Mouse (Mus musculus): ENCODE measurements around the gene Atxn2. TPM values are rescaled to one million over a fixed set of nuclear protein-coding genes. Genes with fewer than 3 reads are reported as not detected.
"Not testable (repeated sequence)": the region's sequence is repeated elsewhere in the genome, so short reads cannot be mapped to it uniquely, and the experiment has no call there.

Gene Atxn2
- total RNA-seq (2017): 42.7 and 56.5 TPM in 2 replicates

DNA sequence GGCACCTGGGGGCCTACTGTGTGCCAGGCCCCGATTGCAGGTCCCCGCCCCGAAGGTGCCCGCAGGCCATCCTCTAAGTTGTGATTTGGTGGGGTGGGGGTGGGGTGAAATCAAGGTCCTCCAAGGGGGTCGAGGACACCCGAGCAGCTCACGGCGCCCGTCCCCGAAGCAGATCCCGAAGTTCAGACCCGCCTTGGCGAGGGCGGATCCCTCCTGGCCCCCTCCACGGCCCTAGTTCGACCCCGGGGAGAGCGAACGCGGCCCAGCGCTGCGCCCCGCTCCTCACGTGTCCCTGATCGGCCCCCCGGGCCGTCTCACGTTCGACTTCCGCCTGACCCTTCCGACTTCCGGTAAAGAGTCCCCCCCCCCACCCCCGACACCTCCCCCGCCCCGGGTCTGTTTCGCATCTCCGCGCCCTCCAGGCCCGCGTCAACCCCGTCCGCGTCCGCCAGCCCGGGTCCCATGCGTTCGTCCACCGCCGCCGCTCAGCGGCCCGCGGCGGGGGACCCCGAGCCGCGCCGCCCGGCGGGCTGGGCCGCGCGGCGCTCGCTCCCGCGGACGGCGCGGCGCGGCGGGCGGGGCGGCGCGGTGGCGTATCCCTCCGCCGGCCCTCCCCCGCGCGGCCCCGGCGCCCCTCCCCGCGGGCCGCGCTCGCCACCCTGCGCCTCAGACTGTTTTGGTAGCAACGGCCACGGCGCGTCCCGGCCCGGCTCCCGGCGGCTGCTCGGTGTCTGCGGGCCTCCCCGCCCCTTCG lies at the start of gene Atxn2:
Atxn2 (plus strand) TSS at position 164 of the 754 bp plus-strand sequence.
- ATAC-seq (replicated peaks in 1 of 2; ENCODE audit: insufficient read depth in 1 of 2, low FRiP score in 2 of 2, low TSS enrichment in 1 of 2, low read depth in 1 of 2, poor library complexity in 2 of 2, severe bottlenecking in 2 of 2): peak; percentile 44 to 82

DNA sequence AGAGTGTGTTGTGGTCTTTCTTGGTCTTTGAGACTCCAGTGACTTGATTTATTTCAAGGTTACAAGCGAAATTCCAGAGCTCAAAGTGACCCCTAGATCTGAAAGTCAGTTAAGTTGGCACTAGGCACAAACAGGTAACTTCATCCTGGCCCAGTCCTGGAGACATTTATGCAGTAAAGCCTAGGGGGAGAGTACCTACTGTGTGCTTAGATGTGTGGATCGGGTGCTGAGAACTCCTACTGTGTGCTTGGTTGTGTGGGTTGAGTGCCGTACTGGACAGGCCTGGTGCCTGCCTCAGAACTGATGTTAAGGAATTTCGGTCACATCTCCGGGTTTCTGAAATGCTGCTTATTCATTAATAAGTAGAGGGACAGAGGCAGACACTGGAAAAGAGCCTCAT lies 49.6 kb upstream of the Atxn2 start:
- no peak for ATAC-seq (replicated peaks in 1 of 2; ENCODE audit: insufficient read depth in 1 of 2, low FRiP score in 2 of 2, low TSS enrichment in 1 of 2, low read depth in 1 of 2, poor library complexity in 2 of 2, severe bottlenecking in 2 of 2)

DNA sequence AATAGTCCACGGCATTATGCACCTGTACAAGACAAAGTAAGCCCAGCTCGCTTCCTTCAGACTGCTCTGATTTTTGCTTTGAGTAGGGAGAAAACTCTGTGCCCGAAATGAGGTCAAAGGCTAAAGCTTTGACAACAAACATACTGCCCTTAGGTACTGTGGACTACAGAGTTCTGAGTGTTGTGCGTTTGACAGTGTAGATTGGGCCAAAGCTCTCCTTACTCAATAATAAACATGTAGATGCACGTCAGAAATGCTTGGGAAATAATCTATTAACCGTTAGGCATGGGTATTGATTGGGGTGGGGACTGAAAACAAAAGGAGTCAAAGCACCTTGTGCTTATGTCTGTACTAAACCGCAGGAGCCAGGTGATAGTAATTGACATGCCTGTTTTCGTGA lies 47.7 kb upstream of the Atxn2 start:
- ATAC-seq (replicated peaks in 1 of 2; ENCODE audit: insufficient read depth in 1 of 2, low FRiP score in 2 of 2, low TSS enrichment in 1 of 2, low read depth in 1 of 2, poor library complexity in 2 of 2, severe bottlenecking in 2 of 2): no peak

DNA sequence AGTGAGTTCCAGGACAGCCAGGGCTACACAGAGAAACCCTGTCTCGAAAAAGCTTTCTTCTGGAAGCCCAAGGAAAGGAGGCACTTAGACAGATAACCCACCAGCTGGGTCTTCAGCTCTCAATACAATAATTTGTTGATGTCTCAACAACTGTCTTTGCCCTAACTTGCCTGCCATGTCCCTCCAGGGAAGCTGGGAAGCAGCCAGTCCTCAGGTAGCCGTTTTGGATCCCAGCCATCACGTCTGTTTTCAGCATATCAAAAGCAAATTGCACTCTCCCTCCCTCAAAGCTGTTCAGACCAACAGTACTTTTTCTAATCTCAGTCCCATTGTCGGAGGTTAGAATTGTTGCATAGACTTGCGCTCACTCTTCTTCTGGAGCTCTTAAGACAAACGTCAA lies 47.1 kb upstream of the Atxn2 start:
- ATAC-seq (replicated peaks in 1 of 2; ENCODE audit: insufficient read depth in 1 of 2, low FRiP score in 2 of 2, low TSS enrichment in 1 of 2, low read depth in 1 of 2, poor library complexity in 2 of 2, severe bottlenecking in 2 of 2): no peak

DNA sequence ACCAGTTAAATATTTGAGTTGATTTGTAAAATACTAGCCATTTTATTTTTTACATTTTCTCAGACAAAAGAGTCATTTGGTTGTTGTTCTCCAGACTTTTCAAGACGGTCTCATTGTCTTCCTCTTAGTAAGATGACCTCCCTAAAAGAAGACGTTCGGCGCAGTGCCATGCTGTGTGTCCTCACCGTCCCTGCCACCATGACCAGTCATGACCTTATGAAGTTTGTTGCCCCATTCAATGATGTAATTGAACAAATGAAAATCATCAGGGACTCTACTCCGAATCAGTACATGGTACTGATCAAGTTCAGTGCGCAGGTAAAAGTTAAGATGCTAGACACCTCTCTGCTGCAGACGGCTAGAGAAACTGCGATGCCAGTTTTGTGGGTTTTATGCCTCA lies 46.2 kb upstream of the Atxn2 start:
- no peak for ATAC-seq (replicated peaks in 1 of 2; ENCODE audit: insufficient read depth in 1 of 2, low FRiP score in 2 of 2, low TSS enrichment in 1 of 2, low read depth in 1 of 2, poor library complexity in 2 of 2, severe bottlenecking in 2 of 2)

DNA sequence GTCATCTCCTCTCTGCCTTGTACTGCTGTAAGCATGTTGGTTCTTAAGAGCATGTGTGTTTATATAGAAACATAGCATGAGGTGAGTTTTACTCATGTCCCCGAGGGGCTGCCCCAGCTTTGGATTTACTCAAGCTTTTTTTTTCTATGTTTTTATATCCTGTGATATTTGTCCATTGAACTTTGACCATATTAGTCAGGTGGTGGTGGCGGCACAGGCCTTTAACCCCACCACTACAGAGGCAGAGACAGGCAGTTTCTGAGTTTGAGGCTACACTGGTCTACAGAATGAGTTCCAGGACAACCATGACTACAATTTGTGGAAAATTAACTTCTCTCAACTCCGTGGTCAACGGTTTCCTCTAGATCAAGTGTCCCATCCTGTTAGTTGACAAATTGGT lies 44.1 kb upstream of the Atxn2 start:
- no peak for ATAC-seq (replicated peaks in 1 of 2; ENCODE audit: insufficient read depth in 1 of 2, low FRiP score in 2 of 2, low TSS enrichment in 1 of 2, low read depth in 1 of 2, poor library complexity in 2 of 2, severe bottlenecking in 2 of 2)

DNA sequence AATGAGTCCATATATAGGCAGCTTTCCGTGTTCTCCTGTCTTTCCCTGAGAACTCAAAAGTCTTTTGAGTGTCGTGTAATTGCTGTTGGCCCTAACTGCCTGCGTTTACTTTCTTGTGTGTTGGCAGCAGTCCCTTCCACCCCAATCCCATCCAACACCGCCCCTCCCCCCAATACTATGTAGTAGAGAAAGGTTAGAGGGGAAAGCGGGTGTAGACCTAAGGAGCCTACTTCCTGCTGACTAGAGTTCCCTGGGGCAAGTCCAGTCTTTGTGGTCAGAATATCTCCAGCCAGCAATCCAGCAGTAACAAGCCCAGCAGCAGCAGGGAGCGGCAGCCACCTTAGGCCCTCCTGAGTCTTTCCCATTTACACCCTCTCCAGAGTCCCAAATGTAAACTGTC lies 42.7 kb upstream of the Atxn2 start:
- ATAC-seq (replicated peaks in 1 of 2; ENCODE audit: insufficient read depth in 1 of 2, low FRiP score in 2 of 2, low TSS enrichment in 1 of 2, low read depth in 1 of 2, poor library complexity in 2 of 2, severe bottlenecking in 2 of 2): no peak

DNA sequence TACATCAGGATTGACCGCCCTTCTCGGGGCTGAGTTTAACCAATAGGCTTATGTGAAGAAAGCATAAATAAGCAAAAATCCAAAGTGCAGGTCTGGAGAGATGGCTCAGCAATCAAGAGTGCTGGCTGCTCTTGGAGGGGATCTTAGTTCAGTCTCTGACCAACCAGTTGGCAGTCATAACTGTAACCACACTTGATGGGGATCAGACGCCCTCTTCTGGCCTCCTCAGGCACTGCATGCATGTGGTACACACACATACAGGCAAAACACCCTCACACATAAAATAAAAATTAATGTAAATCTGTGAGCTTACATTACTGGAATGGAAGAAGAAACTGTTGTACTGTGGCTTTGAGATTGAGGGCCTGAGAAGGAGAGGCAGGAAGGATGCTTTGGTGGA lies 40.7 kb upstream of the Atxn2 start:
- ATAC-seq (replicated peaks in 1 of 2; ENCODE audit: insufficient read depth in 1 of 2, low FRiP score in 2 of 2, low TSS enrichment in 1 of 2, low read depth in 1 of 2, poor library complexity in 2 of 2, severe bottlenecking in 2 of 2): no peak

DNA sequence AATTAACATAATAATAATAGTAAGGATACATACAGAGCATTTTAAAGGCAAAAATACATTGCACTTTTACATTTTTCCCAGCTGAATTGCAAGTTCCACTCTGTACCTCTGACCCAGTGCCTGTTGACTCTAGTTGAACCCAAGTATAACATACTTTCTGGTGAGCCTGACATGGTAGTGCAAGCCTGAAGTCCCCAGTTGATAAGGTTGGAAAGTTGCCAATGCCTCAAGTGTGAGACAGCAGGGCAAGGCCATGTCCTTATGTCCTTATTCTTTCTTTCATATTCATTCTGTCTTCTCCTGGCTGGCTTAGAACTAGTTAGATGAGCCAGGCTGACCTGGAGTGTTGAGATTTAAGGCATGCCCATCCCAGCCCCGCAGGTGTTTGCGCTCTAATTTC lies 28.9 kb upstream of the Atxn2 start:
- no peak for ATAC-seq (replicated peaks in 1 of 2; ENCODE audit: insufficient read depth in 1 of 2, low FRiP score in 2 of 2, low TSS enrichment in 1 of 2, low read depth in 1 of 2, poor library complexity in 2 of 2, severe bottlenecking in 2 of 2)

DNA sequence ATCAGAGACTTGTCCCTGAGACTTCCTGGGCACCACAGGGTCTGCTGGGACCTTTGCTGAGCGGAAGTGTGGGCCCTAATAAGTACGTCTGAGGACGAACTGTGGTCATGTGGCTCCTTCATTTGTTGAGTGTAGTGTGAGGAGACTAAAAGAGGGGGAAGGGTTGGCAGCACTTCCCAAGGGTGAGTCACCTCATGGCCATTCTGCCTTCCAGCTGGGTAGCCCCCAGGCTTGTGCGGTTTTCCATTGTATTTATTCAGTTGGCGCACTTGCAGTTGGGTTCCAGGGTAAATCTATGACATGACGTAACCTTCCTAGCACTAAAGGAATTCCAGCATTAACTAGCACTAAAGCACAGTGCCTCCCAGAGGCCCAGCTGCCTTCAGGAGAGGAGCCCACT lies 25.6 kb upstream of the Atxn2 start:
- no peak for ATAC-seq (replicated peaks in 1 of 2; ENCODE audit: insufficient read depth in 1 of 2, low FRiP score in 2 of 2, low TSS enrichment in 1 of 2, low read depth in 1 of 2, poor library complexity in 2 of 2, severe bottlenecking in 2 of 2)

DNA sequence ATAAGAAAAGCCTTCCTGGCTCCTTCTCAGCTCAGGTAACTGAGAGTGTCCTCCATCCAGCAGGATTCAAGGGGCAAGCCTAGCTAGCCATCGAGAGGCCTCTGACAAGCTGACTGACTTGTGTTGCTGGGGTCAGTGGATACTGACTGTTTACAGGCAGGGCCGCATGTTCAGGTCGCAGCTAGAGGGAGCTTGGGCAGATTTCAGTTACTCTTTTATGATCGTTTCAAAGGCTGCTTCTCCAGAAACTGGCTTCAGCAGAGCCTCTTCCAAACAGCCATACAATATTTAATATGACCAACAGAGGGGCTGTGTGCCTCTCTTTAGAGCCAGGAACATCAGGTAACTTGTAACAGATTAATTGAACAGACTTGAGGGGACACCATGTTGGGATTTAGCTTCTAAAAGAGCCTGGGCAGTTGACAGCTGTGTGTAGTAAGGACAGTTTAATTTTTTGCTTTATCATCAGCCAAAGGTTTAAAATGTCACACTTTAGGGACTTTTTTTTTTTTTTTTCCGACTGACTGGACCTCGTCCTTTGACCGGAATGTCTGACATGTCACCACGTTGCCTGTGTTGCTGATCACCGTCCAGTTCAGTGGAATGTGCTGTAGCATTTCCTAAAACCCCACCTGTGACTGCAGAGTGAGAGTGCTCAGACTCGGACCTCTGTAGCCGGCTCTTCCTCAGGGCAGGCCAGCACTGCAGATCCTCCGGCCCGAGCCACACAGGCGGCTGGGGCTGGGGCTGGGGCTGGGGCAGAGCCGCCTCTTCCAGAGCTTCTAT lies 24.8 kb upstream of the Atxn2 start:
- ATAC-seq (replicated peaks in 1 of 2; ENCODE audit: insufficient read depth in 1 of 2, low FRiP score in 2 of 2, low TSS enrichment in 1 of 2, low read depth in 1 of 2, poor library complexity in 2 of 2, severe bottlenecking in 2 of 2): no peak

DNA sequence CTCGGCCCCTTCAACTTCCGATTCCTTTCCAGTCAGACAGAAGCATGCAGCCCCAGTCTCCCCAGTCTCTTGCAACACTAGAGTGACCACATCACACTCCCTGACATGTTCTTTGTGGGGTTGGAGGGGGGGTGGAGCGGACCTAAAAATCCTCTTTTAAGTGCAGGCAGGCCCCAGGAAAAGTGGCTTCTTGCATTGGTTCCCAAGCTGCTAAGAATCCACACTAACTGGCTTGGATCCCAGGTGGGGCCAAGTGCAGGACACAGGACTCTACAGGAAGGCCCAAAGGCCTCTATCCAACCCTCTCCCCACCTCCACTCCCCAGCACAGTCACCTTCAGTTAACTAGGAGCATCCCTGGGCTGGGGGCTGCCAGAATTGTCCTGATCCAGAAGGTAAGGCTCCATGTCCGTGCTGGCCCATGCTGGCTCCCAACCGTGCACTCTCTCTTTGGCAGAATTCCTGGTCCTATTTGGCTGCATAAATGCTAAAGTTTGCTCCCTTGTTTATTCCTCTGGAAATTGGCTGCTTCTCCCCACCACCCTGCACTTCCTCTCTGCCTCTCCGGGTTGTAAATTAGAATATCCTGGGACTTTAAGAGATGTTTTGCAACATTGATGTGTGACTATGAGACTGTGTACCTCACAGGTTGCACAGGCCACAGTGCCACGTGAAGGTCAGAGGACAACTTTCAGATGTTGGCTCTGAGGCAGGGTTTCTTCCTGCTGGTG lies 20.5 kb upstream of the Atxn2 start:
- ATAC-seq (replicated peaks in 1 of 2; ENCODE audit: insufficient read depth in 1 of 2, low FRiP score in 2 of 2, low TSS enrichment in 1 of 2, low read depth in 1 of 2, poor library complexity in 2 of 2, severe bottlenecking in 2 of 2): no peak

DNA sequence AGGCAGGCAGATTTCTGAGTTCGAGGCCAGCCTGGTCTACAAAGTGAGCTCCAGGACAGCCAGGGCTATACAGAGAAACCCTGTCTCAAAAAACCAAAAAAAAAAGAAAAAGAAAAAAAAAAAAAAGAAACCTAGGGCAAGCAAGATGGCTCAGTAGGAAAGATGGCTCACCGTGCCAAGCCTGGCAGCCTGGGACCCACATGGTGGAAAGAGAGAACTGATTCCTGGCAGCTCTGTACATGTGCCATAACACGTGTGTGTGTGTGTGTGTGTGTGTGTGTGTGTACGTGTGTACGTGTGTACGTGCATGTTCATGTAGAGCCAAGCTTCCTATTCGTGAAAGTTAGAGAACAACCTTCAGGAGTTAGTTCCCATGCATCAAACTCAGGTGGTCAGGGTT lies 19.7 kb upstream of the Atxn2 start:
- ATAC-seq (replicated peaks in 1 of 2; ENCODE audit: insufficient read depth in 1 of 2, low FRiP score in 2 of 2, low TSS enrichment in 1 of 2, low read depth in 1 of 2, poor library complexity in 2 of 2, severe bottlenecking in 2 of 2): not testable (repeated sequence)

DNA sequence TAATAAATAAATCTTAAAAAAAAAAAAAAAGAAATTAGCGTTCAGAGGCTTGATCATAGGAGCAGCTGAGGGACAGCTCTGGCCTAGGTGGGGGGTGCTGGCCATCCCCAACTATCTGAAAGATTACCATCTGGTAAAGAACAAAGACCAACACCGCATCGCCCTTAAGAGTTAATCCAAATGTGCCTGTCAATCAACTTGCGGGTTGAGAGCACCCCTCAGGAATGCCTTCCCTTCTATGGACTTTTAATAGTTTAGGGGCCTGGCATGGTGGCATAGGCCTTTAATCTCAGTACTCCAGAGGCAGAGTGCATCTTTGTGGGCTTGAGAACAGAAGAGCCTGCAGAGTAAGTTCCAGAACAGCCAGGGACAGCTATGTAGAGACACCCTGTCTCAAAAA lies 18.2 kb upstream of the Atxn2 start:
- no peak for ATAC-seq (replicated peaks in 1 of 2; ENCODE audit: insufficient read depth in 1 of 2, low FRiP score in 2 of 2, low TSS enrichment in 1 of 2, low read depth in 1 of 2, poor library complexity in 2 of 2, severe bottlenecking in 2 of 2)

DNA sequence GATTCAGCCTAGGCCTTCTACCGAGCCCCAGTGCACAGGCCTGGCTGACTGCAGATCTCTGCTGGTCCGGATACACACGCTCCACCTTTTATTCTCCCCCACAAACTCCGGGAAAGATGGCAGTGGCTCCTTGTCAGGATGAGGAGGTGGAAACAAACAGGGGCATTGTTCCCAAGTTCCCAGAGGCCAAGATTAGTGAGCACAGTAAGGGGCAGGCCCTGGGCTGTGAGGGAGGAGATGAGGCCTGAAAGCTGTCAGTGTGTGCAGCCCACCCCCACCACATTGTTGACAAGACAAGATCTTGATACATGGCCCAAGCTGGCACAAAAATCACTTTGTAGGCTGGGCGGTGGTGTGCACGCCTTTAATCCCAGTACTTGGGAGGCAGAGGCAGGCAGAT lies 14.4 kb upstream of the Atxn2 start:
- no peak for ATAC-seq (replicated peaks in 1 of 2; ENCODE audit: insufficient read depth in 1 of 2, low FRiP score in 2 of 2, low TSS enrichment in 1 of 2, low read depth in 1 of 2, poor library complexity in 2 of 2, severe bottlenecking in 2 of 2)

DNA sequence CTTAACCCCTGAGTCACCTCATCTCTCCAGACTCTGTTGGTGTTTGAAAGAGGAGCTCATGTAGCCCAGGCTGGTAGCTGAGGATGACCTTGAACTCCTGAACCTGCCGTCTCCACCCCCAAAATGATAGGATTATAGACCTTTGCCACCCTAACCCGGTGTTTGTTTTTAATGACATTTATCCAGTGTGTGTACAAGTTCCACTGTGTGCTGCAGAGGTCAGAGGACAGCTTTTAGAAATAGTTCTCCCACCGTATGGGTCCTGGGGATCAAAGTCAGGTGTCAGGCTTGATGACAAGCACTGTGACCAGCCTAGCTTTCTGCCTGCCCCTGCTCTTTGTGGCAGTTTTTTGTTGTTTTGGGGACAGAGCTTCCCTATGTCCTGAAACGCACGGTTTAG lies 11.2 kb upstream of the Atxn2 start:
- no peak for ATAC-seq (replicated peaks in 1 of 2; ENCODE audit: insufficient read depth in 1 of 2, low FRiP score in 2 of 2, low TSS enrichment in 1 of 2, low read depth in 1 of 2, poor library complexity in 2 of 2, severe bottlenecking in 2 of 2)

DNA sequence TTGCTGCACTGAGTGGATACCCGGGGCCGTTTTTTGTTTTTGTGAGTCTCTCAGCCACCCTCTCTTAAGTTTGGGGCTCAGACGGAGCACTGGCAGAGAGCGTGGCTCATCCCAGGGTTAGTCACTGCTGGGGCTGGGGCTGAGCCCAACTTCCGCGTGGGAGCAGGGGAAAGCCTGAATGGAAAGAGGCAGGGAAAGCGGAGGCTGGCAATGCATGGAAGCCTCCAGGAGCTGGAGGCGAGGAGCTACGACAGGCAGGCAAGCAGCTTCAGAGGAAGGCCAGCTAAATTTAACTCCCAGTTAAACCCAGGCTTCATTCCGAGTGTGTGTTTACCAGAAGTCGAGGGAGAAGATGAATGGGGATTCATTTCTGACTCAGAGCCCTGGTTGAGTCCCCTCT lies 10.6 kb upstream of the Atxn2 start:
- no peak for ATAC-seq (replicated peaks in 1 of 2; ENCODE audit: insufficient read depth in 1 of 2, low FRiP score in 2 of 2, low TSS enrichment in 1 of 2, low read depth in 1 of 2, poor library complexity in 2 of 2, severe bottlenecking in 2 of 2)

DNA sequence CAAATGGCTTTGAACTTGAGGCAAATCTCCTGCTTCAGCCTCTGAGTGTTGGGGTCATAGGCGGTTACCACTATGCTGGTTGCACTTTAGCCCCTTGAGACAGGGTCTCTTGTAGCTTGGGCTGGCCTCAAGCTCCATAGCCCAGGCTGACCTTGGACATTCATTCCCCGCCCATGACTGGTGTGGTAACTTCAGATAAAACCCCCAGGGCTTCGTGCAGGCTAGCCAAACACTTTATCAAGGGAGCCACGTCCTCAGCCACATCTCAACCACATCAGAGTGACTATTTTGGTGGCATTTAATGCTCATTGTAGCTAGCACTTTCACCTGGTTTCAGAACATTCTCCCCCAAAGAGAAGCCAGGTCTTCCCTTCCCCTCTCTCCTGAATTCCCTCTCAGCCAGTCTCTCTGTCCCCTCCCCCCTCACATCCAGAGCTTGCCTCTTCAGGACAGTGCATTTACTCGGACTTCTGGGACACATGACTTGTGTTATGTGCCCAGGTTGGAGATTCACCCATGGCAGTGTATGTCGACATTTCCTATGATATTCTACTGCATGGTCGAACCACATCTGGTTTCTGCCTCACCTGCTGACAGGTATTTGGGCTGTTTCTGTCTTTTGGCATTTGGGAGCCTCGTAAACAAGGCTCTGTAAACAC lies 9.9 kb upstream of the Atxn2 start:
- ATAC-seq (replicated peaks in 1 of 2; ENCODE audit: insufficient read depth in 1 of 2, low FRiP score in 2 of 2, low TSS enrichment in 1 of 2, low read depth in 1 of 2, poor library complexity in 2 of 2, severe bottlenecking in 2 of 2): no peak
